8 mouse cellular contexts compared by ENCODE assay signal in the genomic region with DNA sequence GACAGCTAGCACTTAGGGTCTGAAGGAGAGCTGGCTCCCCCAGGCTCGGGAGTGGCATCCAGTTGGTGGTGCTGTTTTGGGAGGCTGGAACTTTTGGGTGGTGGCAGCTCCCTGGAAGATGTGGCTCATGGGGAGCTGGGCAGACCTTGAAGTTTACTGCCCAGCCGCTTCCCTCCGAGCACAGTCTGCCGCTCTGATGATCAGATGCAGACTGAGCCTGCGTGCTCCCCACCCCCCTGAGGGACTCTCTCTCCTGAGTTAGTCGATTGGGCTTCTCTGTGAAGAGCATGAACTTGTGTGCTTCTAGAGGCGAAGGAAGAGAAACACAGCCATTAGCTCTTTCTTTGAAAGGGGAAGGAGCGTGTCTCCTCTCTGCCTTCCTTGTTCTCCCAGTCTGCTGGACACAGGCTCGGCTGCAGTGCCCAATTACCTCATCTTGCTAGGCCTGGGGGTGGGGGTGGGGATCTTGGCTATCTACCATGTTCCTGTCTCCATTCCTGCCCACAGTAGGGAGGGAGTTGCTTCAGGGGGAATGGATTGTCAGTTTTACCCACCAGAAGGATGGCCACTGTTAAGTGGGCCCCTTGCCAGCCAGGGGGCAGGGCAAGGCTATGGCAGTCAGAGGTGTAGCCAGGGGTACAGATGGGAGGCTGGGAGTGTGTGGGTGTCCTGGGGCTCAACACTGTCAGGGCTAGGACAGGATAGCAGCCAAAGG. TPM values are rescaled to one million over a fixed set of nuclear protein-coding genes. Genes with fewer than 3 reads are reported as not detected.
DNase-seq lines count a peak whose midpoint lies in the region; ATAC-seq and TF ChIP-seq lines count a peak whose summit lies in the region.

No protein-coding gene starts in this region.

- H3K4me3 ChIP-seq in G1E (ENCODE audit: low read depth, low read length), result 0 out of 2 replicates have a peak overlapping the region, but pooled peaks have one; percentile 15
- no peak overlapping the region for H3K4me3 ChIP-seq in embryonic facial prominence, embryonic 14.5 days (ENCODE audit: low read depth, low read length)
- H3K4me3 ChIP-seq in hindbrain, embryonic 14.5 days (replicated peaks; ENCODE audit: low read length), result no peak overlapping the region

- no peaks in the 10 kb centered on the region for H3K36me3 ChIP-seq in G1E (replicated peaks)
- no peaks in the 10 kb centered on the region for H3K36me3 ChIP-seq in embryonic facial prominence, embryonic 14.5 days (ENCODE audit: control insufficient read depth, insufficient read depth, low read length)
- peaks cover 19% of the 10 kb centered on the region; the same call in 1 of the 2 replicates for H3K36me3 ChIP-seq in hindbrain, embryonic 14.5 days (replicated peaks; ENCODE audit: control insufficient read depth, insufficient read depth)

- H3K9me3 ChIP-seq in G1E (replicated peaks), result peaks cover 93% of the 10 kb centered on the region
- no peaks in the 10 kb centered on the region for H3K9me3 ChIP-seq in embryonic facial prominence, embryonic 14.5 days (ENCODE audit: control insufficient read depth, low read length)
- no peaks in the 10 kb centered on the region for H3K9me3 ChIP-seq in hindbrain, embryonic 14.5 days (ENCODE audit: control insufficient read depth, low read length)

- no peaks in the 10 kb centered on the region for H3K4me1 ChIP-seq in G1E (ENCODE audit: insufficient read depth, low read depth, low read length)
- peaks cover 14% of the 10 kb centered on the region for H3K4me1 ChIP-seq in embryonic facial prominence, embryonic 14.5 days (ENCODE audit: control insufficient read depth, insufficient read depth, low read length)
- H3K4me1 ChIP-seq in hindbrain, embryonic 14.5 days (replicated peaks; ENCODE audit: control insufficient read depth, insufficient read depth, low read length), result peaks cover 8% of the 10 kb centered on the region; the same call in 1 of the 2 replicates

- H3K27ac ChIP-seq in embryonic facial prominence, embryonic 14.5 days (replicated peaks; ENCODE audit: low read depth, low read length), result no peak overlapping the region
- peak overlapping the region; percentile 20 for H3K27ac ChIP-seq in hindbrain, embryonic 14.5 days

- no peak for ATAC-seq in G1E (ENCODE audit: extremely low read depth, insufficient number of reproducible peaks, low FRiP score, poor library complexity, severe bottlenecking)
- ATAC-seq in embryonic facial prominence, embryonic 14.5 days (ENCODE audit: low read depth), result no peak
- ATAC-seq in hindbrain, embryonic 14.5 days (ENCODE audit: low FRiP score), result peak; percentile 62; the same call in 1 of the 2 replicates

- WGBS in embryonic facial prominence, embryonic 14.5 days, result 42% methylated on average over 9 of the region's 9 CpGs
- WGBS in hindbrain, embryonic 14.5 days, result 50% methylated on average over 9 of the region's 9 CpGs

- H3K4me2 ChIP-seq in embryonic facial prominence, embryonic 14.5 days (ENCODE audit: low read depth, low read length), result no peak overlapping the region
- H3K4me2 ChIP-seq in hindbrain, embryonic 14.5 days (replicated peaks), result no peak overlapping the region

- DNase-seq in adrenal gland, postnatal 36 days, result peak; percentile 16 to 38
- no peak for DNase-seq in adrenal gland, adult 8-10 months
- no peak for DNase-seq in G1E (ENCODE audit: low spot score)
- no peak for DNase-seq in embryonic facial prominence, embryonic 14.5 days (ENCODE audit: low spot score)
- DNase-seq in hindbrain, embryonic 14.5 days (ENCODE audit: low spot score), result no peak
- DNase-seq in ovary, postnatal 36 days (ENCODE audit: low spot score), result no peak
- DNase-seq in kidney, postnatal 14 days, result no peak
- DNase-seq in right cerebral cortex, adult 2 months (ENCODE audit: low spot score in 2 of 2), result no peak

- H3K27me3 ChIP-seq in G1E (ENCODE audit: insufficient read depth, low read length), result no peaks in the 10 kb centered on the region
- no peaks in the 10 kb centered on the region for H3K27me3 ChIP-seq in embryonic facial prominence, embryonic 14.5 days (replicated peaks; ENCODE audit: control insufficient read depth, insufficient read depth, low read length)
- no peaks in the 10 kb centered on the region for H3K27me3 ChIP-seq in hindbrain, embryonic 14.5 days (ENCODE audit: control insufficient read depth, insufficient read depth, low read length)

- no peak for TF ChIP-seq CTCF in G1E (IDR thresholded peaks at IDR 0.05; ENCODE audit: low read depth, low read length)

- H3K9ac ChIP-seq in embryonic facial prominence, embryonic 14.5 days (ENCODE audit: low read depth, low read length), result peak overlapping the region; percentile 25; the same call in 1 of the 2 replicates
- H3K9ac ChIP-seq in hindbrain, embryonic 14.5 days, result no peak overlapping the region

RNA-seq across cellular contexts. Expression of a gene that starts 26.8 kb away (rescaled TPM):
- total RNA-seq in adrenal gland, postnatal 36 days (2021), result 10 to 100 TPM; 17.2 to 23.3 TPM
- 10 to 100 TPM; 21.1 to 25.4 (median 23.7) TPM for total RNA-seq in adrenal gland, adult 8-10 months (2022)
- not detected in 2 replicates for total RNA-seq in G1E (2014; fragmentation: Nextera tagmentation)
- total RNA-seq in G1E (2017), result 0.12 TPM in 1 of 2 replicates, not detected in the other
- polyA plus RNA-seq in G1E (2012), result not detected in 2 replicates
- 38.5 and 39.5 TPM in 2 replicates for polyA plus RNA-seq in embryonic facial prominence, embryonic 14.5 days (2014; fragmentation: Nextera tagmentation; extraction: Ambion mirVana)
- polyA plus RNA-seq in hindbrain, embryonic 14.5 days (2014; fragmentation: Nextera tagmentation; extraction: Ambion mirVana), result 35.0 and 38.6 TPM in 2 replicates

Comparison
In these comparisons a context has a peak if more than half of its experiments do, and no peak if none do; other contexts are left out.
1. DNase-seq: peak in adrenal gland, postnatal 36 days (2 of 2); none in adrenal gland, adult 8-10 months (single experiment), G1E (single experiment), embryonic facial prominence, embryonic 14.5 days (single experiment), hindbrain, embryonic 14.5 days (single experiment), ovary, postnatal 36 days (single experiment), kidney, postnatal 14 days (single experiment) and right cerebral cortex, adult 2 months (0 of 2).
2. RNA of a gene that starts 26.8 kb away (total RNA-seq): 21.1 to 25.4 TPM in adrenal gland, adult 8-10 months and 17.2 to 23.3 TPM in adrenal gland, postnatal 36 days; 0.12 TPM in G1E; every median in the first group is over 10 times any median in the second.